Mouse (Mus musculus) brain, adult 2 months (tissue): Measurements from ENCODE around the gene Atl2.

Experiments used
- DNase-seq: peaks from one replicate; pipeline ENCODE4 v3.0.0; 2011; ENCODE audit warnings: low read depth, low spot score

Gene Atl2

GRCm38 (mm10) chr17:79898156-79898746, 2.3 kb upstream of the Atl2 start:
- no peak for DNase-seq

DNA sequence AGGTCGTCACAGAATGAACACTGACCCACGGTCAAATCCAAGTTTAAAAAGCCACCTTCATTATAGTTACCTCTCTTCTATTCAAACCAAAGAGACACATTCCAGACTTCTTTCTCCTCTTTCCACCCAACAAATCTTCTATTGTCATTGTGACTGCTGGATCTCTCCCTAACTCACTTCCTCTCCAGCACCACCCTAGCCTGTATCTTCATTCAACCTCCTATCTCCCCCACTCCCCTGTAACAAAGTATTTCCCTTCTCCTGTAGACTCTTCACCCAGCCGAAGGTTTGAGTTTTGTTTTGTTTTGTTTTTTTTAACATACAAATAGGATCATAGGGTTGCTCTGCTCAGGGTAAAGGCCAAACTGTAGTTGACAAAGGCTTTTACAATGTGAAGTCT, 1.7 kb upstream of the Atl2 start:
- no peak for DNase-seq

DNA sequence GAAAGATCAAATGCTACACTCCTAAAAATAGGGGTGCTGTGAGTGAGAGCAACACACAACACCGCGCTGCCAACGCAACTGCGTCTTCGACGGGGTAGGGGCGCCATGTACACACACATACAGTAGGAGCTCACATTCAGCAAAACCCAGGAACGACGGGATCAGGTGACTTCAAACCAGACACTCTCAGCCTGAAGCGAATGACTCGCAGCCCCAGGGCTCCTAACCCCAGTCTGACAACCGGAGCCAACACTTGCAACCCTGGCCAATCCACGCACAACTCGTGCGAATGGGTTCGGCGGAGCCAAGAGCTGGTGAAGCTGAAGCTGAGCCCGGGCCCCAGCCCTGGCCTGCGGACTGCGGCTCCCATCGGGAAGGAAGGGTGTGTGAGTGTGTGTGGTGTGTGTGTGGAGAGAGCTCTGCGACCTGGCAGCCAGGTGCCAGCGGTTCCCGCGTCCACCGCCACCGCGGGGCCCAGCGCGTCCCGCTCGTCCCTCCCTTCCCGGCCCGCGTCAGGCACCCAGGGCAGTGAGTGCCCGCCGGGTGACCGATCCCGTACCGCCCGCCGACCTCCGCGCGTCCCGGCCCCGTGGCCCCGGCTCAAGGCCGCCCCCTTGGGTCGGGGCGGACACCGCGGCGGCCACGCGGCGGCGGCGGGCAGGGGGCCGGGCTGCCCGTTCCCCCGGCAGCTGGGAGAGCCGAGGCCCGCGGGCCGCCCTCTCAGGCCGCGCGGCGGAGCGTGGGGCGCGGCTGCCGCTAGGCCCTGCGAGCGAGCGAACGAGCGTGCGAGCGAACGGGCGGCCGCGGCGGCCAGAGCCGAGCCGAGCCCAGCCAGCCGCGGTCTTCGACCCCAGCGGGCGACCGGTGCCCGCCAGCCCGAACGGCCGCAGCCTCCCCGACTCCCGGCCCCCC, 696 bp downstream of the Atl2 start:
- peak; percentile 86 for DNase-seq

- no peak for DNase-seq
These were observed 1.9 kb downstream of the Atl2 start for GRCm38 (mm10) chr17:79894054-79894453.

- DNase-seq, result no peak
These were observed 4.0 kb downstream of the Atl2 start for GRCm38 (mm10) chr17:79891944-79892343.

DNA sequence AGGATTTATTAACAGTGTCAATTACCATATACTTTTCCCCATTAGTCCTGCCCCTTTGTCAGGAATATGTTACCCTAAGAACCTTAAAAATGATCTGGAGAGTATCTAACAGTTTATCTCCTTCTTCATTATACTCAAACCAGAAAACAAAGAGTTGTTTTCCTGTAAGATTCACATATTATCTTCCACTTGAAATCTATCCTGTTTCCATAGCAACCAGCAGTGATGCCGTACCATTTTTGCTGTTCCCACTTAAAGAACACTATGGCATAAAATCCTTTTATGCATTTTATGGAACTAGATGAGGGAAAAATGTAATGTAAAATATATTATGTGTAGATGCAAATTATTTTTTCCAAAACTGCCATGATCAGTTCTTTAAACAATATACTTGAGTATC, 8.0 kb downstream of the Atl2 start:
- peak; percentile 53 for DNase-seq

GRCm38 (mm10) chr17:79883198-79883597, 12.7 kb downstream of the Atl2 start:
- no peak for DNase-seq

- DNase-seq, result no peak
These were observed 30.9 kb downstream of the Atl2 start for GRCm38 (mm10) chr17:79865027-79865426.

GRCm38 (mm10) chr17:79864503-79864902, 31.4 kb downstream of the Atl2 start:
- no peak for DNase-seq

DNA sequence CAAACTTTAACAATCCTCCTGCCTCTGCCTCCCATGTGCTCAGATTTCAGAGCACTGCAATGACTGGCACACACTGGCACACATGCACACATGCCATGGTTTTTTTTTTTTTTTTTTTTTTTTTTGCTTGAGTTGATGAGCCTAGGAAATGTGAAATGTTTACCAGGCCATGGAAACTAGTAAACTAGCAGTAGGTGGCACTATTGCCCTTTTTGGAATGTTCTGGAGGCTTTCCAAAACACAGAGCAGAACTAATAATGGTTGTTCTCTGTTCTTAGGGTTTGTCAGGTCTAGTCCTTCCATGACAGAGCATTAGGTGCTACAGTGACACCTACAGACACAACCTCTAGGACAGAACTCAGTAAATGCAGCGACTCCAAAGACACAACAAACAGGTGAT, 33.9 kb downstream of the Atl2 start:
- DNase-seq, result peak; percentile 60

DNA sequence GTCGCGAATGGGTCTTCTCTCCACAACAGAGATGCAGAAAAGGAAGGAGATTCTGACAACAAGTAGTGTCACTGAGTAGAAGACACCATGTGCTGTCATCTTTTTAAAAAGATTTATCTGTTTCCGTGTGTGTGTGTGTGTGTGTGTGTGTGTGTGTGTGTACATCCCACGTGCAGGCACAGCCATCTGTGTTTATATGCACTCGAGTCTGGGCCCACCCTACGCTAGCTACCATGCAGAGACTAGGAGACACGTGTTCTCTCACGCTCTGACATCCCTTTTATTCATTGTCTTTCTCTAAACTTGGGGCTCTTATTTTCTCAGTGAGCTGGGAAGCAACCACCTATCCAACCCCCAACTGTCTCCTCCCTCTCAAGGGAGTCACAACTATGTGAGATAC, 40.4 kb downstream of the Atl2 start:
- peak; percentile 62 for DNase-seq

- no peak for DNase-seq
These were observed 47.5 kb downstream of the Atl2 start for GRCm38 (mm10) chr17:79848385-79848784.

GRCm38 (mm10) chr17:79846182-79846581, 49.7 kb downstream of the Atl2 start:
- DNase-seq, result no peak

DNA sequence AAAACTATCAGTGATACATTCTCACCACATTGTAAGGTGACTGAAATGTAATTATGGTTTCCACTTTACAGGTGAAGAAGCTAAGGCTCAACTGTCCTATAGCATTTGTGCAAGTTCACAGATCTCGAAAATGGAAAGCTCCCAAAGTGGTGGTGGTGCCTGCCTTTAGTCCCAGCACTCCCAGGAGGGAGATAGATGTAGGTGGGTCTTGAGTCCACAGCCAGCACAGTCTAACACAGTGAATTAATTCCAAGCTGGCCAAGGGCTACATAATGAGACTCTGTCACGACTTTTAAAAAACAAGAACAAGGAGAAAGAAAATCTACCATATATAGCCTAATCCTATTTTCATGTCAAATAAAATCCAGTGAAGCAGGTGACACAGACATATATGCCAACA, 50.2 kb downstream of the Atl2 start:
- DNase-seq, result peak; percentile 27

- DNase-seq, result peak; percentile 81
These were observed 55.4 kb downstream of the Atl2 start for GRCm38 (mm10) chr17:79840254-79841238.

- no peak for DNase-seq
These were observed 58.9 kb downstream of the Atl2 start for GRCm38 (mm10) chr17:79836978-79837377.

- no peak for DNase-seq
These were observed 60.1 kb downstream of the Atl2 start for GRCm38 (mm10) chr17:79835714-79836373.

- DNase-seq, result peak; percentile 35
These were observed 63.6 kb downstream of the Atl2 start for GRCm38 (mm10) chr17:79832284-79832683.

- DNase-seq, result no peak
These were observed 69.4 kb downstream of the Atl2 start for GRCm38 (mm10) chr17:79826482-79827034.

DNA sequence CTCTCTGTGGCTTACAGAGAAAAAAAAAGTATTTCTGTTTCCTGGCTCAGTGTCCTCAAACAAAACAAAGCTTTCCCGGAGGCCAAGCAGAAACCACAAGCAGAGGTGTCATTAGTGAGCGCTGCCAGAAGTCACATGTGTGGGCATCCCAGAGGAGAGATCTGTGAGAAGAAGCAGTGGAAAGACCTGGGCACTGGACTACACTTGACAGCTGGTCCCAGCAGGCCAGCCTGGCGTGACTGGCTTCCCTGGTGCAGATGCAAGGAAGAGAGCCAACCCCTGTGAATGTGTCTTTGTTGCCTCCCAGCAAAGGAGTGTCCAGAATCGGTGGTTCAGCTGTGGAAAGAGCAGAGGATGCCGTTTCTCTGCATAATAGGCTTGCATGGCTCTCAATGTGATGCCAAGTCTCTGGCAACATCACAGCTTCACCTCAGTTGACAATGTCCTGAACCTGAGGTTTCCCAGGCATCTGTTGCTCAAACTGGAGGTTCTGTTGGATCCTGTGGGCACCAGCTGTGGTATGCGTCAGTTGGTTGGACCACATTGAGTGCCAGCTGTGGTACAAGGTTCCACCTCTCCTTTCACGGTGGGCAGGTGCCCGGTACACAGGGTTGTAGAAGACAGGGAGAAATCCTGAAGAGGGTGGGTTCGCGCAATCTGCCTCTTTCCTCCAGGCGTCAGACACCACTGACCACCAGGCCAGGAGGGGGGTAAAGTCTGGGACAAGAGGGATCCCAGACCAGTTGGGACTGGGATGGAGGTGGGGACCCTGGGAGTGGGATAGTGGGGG, 70.5 kb downstream of the Atl2 start:
- DNase-seq, result peak; percentile 57
